Mouse (Mus musculus) embryonic facial prominence, embryonic 10.5 days (tissue): ENCODE data around the gene Nfic. TPM values are rescaled to one million over a fixed set of nuclear protein-coding genes. Genes with fewer than 3 reads are reported as not detected.
A peak's percentile ranks its signal among the peaks of the same experiment; 100 is the strongest.

Experiments used
- DNase-seq: peaks from one replicate; pipeline ENCODE4 v3.0.0-alpha.2; 2017; ENCODE audit warnings: low spot score
- H3K27ac ChIP-seq: fragments of 300-500 bp; sonication (generic); replicated peaks from 2 replicates; pipeline ENCODE4 v1.5.1; 2016; ENCODE audit warnings: mild to moderate bottlenecking
- H3K27me3 ChIP-seq: fragments of 300-500 bp; sonication (generic); replicated peaks from 2 replicates; pipeline ENCODE4 v1.6.1; 2016; ENCODE audit warnings: low read depth, mild to moderate bottlenecking; ENCODE audit not compliant: poor library complexity, severe bottlenecking
- H3K36me3 ChIP-seq: fragments of 300-500 bp; sonication (generic); replicated peaks from 2 replicates; pipeline ENCODE4 v1.6.1; 2016; ENCODE audit warnings: mild to moderate bottlenecking, moderate library complexity
- H3K4me1 ChIP-seq: fragments of 300-500 bp; sonication (generic); 2 replicates; pipeline ENCODE4 v1.6.1; 2016
- H3K4me3 ChIP-seq: fragments of 300-500 bp; sonication (generic); 2 replicates; pipeline ENCODE4 v1.5.1; 2016; ENCODE audit warnings: mild to moderate bottlenecking, moderate library complexity
- H3K9me3 ChIP-seq: fragments of 300-500 bp; sonication (generic); 2 replicates; pipeline ENCODE4 v1.6.1; 2016; ENCODE audit warnings: mild to moderate bottlenecking
- WGBS: fragments of 180-500 bp; shearing (Covaris S2); methylation state at CpG from one replicate; pipeline ENCODE4 v1.1.7; 2016; 5-methylcytosine and 5-hydroxymethylcytosine counted together
- polyA plus RNA-seq: library from polyadenylated mRNA; unstranded; fragments of >200 nt; fragmentation: Nextera tagmentation; extraction: Ambion mirVana; gene quantifications from 2 replicates; pipeline ENCODE4 v1.2.1, GENCODE M21; 2016

The Nfic gene
- 12.5 and 20.2 TPM in 2 replicates for polyA plus RNA-seq

DNA sequence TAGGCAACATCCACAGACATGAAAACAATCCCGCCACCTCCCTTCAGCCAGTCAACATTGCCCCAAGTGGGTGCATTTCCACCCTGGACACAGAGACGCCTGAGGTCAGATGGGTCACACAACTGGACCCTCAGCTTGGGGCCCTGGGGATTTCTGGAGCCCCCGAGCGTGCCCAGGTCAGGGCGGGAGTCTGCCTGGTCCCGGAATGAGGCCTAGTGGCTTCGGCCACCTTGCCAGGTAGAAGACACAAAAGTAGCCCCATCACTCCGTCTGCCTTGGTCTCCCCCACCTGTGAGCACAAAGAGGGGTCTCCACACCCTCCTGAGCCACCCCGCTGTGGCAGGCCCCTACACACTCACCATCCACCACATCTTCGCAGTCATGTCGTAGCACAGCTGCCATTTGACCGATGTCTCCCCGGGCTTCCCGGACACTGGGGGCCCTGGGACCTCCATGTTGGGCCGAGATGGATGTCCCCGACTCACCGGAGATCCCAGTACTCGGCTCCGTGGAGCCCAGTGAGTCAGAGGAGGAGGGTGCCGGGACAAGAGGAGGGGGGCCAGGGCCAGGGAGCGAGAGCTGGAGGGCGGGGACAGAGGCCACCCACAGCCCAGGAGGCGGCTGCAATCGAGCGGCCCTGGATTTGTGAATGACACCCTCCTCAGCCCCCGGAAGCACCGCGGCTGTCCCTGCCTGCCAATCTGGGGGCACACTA, at the start of gene Nfic:
Nfic (minus strand) TSS at position 455 of the 715 bp plus-strand sequence.
- DNase-seq: peak; percentile 9
- Histone ChIP-seq H3K27ac (no peak within 1 kb of the TSS), H3K4me3 (no peak within 1 kb of the TSS), H3K36me3 (no peaks in the 10 kb centered on the region), H3K4me1 (peaks cover 13% of the 10 kb centered on the region), H3K9me3 (no peaks in the 10 kb centered on the region), H3K27me3 (peaks cover 100% of the 10 kb centered on the region)
- WGBS: 66% methylated on average over 28 of the region's 28 CpGs

DNA sequence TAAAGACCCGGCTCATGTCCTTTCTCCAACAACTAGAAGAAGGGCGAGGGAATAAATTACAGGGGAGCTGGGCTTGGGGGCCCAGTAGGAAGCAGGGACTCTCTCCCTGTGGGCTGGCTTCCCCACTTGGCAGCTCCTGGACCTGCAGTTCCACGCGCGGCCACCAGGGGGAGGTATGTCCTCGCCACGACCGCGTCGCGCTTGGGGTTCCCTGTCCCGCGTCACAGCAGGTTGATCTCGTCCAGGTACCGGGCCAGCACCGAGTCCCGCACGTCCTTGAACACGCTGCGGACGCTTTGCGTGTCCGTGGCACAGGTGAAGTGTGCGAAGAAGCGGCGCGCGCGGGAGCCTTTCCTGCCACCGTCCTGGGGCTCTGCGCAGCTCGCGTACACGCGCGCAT, 47.2 kb upstream of the Nfic start:
- Histone ChIP-seq H3K27me3 (peaks cover 12% of the 10 kb centered on the region), H3K36me3 (no peaks in the 10 kb centered on the region), H3K27ac (no peak overlapping the region; the same call in 1 of the 2 replicates), H3K9me3 (no peaks in the 10 kb centered on the region), H3K4me1 (peaks cover 14% of the 10 kb centered on the region), H3K4me3 (peak overlapping the region; percentile 52)
- peak; percentile 89 for DNase-seq
- 9% methylated on average over 36 of the region's 36 CpGs for WGBS

GRCm38 (mm10) chr10:81501863-81502262, 46.4 kb upstream of the Nfic start:
- Histone ChIP-seq H3K36me3 (no peaks in the 10 kb centered on the region), H3K27ac (no peak overlapping the region), H3K9me3 (no peaks in the 10 kb centered on the region), H3K27me3 (peaks cover 12% of the 10 kb centered on the region), H3K4me3 (no peak overlapping the region), H3K4me1 (peaks cover 19% of the 10 kb centered on the region)
- whole genome bisulfite sequencing: 83% methylated on average over 5 of the region's 5 CpGs
- no peak for DNase-seq

DNA sequence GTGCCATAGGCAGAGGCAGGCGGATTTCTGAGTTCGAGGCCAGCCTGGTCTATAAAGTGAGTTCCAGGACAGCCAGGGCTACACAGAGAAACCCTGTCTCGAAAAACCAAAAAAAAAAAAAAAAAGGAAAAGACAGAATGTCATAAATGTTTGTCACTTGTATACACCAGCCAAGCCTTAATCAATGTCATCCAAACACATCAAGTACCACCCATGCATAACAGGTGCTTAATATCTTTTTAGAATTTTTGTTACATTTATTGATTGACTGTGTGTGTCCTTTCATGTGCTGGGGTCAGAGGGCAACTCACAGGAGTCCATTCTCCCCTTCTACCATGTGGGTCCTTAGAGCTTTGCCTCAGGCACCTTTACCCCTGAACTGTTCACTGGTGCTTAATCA, 44.6 kb upstream of the Nfic start, which contains the start of gene S1pr4:
S1pr4 (minus strand) TSS at position 101 of the 400 bp plus-strand sequence.
- 84% methylated on average over 3 of the region's 3 CpGs for WGBS
- DNase-seq: no peak
- H3K27ac ChIP-seq: no peak within 1 kb of the TSS
- H3K9me3 ChIP-seq: no peaks in the 10 kb centered on the region
- H3K27me3 ChIP-seq: peaks cover 12% of the 10 kb centered on the region
- H3K4me3 ChIP-seq: no peak within 1 kb of the TSS
- H3K36me3 ChIP-seq: no peaks in the 10 kb centered on the region
- H3K4me1 ChIP-seq: peaks cover 25% of the 10 kb centered on the region

DNA sequence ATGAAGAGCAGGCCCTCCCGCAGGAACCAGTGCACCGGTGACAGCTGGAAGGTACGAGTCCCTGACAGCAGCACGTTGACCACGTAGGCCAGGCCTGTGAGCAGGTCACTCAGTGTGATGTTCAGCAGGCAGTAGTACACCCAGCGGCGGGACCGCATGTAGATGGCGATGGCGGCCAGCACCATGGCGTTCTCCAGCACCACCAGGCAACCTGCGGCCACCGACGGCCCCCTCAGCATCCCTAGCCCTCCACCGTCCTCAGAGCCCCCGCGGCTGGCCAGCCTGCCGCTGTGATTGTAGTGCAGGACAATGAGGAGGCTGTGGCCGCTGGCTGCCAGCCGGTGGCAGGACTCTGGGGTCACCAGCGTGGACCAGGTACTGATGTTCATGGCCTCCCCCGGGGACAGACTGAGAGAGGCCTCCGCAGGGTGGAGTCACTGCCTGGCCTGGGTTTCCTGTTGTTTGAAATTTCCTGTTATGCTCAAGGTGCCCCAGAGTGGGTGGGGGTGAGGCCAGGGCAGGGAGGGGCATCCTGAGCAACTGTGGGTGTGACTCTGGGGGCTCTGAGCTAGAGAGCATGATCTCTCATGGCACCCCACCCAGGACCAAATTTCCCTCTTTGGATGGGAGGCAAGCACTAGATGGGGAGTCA, 43.9 kb upstream of the Nfic start:
- Histone ChIP-seq H3K4me3 (no peak overlapping the region), H3K9me3 (no peaks in the 10 kb centered on the region), H3K27ac (no peak overlapping the region), H3K36me3 (peaks cover under 1% of the 10 kb centered on the region; the same call in 1 of the 2 replicates), H3K4me1 (peaks cover 31% of the 10 kb centered on the region), H3K27me3 (peaks cover 12% of the 10 kb centered on the region)
- WGBS: 78% methylated on average over 23 of the region's 23 CpGs
- DNase-seq: no peak

GRCm38 (mm10) chr10:81498316-81499249, 43.1 kb upstream of the Nfic start:
- Histone ChIP-seq H3K27me3 (peaks cover 9% of the 10 kb centered on the region), H3K4me3 (peak overlapping the region; percentile 14), H3K9me3 (no peaks in the 10 kb centered on the region), H3K36me3 (peaks cover 9% of the 10 kb centered on the region), H3K27ac (no peak overlapping the region; the same call in 1 of the 2 replicates), H3K4me1 (peaks cover 39% of the 10 kb centered on the region)
- WGBS: 86% methylated on average over 38 of the region's 38 CpGs
- no peak for DNase-seq

DNA sequence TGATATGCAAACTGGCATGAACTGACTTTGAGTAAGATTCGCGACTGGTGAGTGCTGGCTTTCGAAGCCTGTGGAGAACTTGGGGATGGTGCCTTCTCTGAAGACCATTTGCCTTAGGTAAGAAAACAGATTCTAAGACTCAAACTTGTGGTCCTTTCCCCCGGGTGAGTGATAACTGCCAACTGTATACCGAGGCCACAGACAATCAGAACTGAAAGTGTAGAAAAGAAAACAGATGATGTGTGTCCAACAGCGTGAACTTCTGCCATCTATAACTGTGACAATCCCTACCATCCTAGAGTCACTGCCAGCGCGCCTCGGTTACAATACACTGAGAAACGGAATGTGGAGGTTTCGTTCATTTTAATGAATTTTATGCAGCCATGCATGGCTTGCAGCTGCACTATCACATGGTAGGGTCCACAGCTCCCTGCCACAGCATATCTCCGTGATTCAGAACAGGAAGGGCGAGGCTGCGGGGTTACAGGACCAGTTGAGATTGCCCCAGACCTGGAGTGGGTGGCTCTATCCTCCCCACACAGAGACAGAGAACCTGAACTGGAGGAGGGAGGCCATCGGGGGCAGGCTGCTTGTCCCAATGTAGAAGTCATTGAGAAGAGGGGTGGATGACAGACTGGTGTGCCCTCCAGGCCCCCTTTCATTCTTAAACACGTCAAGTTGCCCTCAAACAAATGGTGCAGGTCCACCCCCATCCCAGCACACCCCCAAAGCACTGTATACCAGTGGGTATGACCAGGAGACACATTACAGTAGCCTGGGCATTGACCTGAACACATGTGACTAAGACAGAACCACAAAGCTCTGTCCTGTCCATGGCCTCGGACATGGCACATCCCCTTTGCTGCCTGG, 42.2 kb upstream of the Nfic start:
- peaks cover 42% of the 10 kb centered on the region for H3K4me1 ChIP-seq
- H3K27ac ChIP-seq: peak overlapping the region; percentile 86; the same call in 1 of the 2 replicates
- no peaks in the 10 kb centered on the region for H3K9me3 ChIP-seq
- no peaks in the 10 kb centered on the region for H3K27me3 ChIP-seq
- H3K4me3 ChIP-seq: peak overlapping the region; percentile 93
- H3K36me3 ChIP-seq: peaks cover 18% of the 10 kb centered on the region
- WGBS: 88% methylated on average over 17 of the region's 17 CpGs
- DNase-seq: no peak

DNA sequence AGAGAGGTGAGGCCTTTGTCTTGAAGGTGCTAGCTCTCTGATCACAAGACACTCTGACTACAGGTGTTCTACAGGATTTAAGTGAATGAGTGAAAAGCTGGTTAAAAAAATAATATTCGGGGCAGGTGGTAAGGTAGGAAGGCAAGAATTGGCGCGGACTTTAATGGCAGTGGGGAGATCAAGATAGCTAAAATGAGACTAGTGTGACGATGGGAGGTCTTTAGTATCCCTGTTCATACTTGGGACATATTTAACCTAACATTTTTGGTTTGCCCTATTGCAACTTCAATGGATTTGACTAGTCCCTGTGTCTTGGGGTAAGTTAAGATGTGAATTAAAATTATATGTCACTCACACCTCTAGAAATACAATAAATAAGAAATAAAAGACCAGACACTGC, 41.5 kb upstream of the Nfic start:
- no peak for DNase-seq
- H3K4me1 ChIP-seq: peaks cover 42% of the 10 kb centered on the region
- WGBS: 48% methylated on average over 4 of the region's 4 CpGs
- peak overlapping the region; percentile 93 for H3K4me3 ChIP-seq
- H3K36me3 ChIP-seq: peaks cover 25% of the 10 kb centered on the region
- H3K27ac ChIP-seq: peak overlapping the region; percentile 86
- H3K9me3 ChIP-seq: no peaks in the 10 kb centered on the region
- H3K27me3 ChIP-seq: no peaks in the 10 kb centered on the region

- Histone ChIP-seq H3K36me3 (peaks cover 31% of the 10 kb centered on the region), H3K4me3 (peak within 1 kb of the TSS; percentile 93), H3K4me1 (peaks cover 42% of the 10 kb centered on the region), H3K27me3 (no peaks in the 10 kb centered on the region), H3K27ac (peak within 1 kb of the TSS; percentile 86), H3K9me3 (no peaks in the 10 kb centered on the region)
- under 1% methylated on average over 45 of the region's 45 CpGs for WGBS
- peak; percentile 98 for DNase-seq
These were observed 40.9 kb upstream of the Nfic start, which contains the start of gene Ncln for GRCm38 (mm10) chr10:81496264-81496901. Ncln (minus strand) TSS chr10:81496392.

DNA sequence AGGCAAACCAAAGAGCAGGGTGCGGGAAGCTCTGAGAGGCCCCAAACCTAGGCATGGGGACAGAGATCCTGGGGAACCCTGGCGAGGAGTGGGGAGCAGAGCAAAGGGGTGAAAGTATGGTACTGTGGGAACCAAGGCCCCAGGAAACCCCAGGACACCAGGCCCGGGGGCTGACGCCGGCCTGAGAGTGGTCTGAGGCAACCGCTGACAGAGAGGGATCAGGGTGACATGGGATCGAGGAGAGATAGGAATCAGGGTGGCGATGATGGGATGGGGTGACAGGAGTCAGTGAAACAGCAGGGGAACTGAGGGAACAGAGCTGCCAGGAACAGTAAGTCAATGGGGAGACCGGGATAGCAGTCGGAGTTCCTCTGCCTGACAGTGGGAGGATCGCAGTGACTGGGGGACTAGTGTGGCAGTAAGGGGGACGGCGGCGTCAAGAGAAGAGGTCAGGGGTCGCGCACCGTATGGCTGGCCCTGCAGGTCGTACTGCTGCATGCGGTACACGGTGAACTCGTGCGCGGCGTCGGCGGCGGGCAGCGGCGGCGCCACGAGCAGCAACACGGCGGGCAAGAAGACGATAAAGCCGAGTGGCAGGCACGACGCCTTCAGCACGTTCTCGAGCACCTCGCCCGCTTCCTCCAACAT, 40.3 kb upstream of the Nfic start:
- Histone ChIP-seq H3K4me3 (peak overlapping the region; percentile 93), H3K27me3 (no peaks in the 10 kb centered on the region), H3K4me1 (peaks cover 42% of the 10 kb centered on the region), H3K36me3 (peaks cover 37% of the 10 kb centered on the region), H3K9me3 (no peaks in the 10 kb centered on the region), H3K27ac (peak overlapping the region; percentile 86)
- DNase-seq: no peak
- WGBS: 2% methylated on average over 41 of the region's 41 CpGs

DNA sequence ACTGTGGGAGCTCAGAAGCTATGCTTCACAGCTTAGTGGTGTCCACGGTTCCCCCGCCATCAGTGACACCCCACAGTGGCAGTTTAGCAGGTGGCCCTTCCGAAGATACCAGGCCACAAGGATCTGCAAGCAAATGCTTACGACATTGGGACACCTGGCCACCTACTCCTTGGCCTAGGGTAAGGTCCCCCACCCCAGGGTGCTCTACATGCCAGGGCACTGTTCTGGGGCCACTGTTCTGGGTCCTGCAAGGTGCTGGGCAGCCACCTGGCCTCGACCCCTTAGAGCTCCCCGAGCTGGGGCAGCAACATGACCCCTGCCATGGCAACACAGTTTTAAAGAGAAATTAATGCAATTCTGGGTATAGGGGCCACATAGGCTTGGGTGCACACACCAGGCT, 39.7 kb upstream of the Nfic start:
- H3K4me1 ChIP-seq: peaks cover 42% of the 10 kb centered on the region
- H3K9me3 ChIP-seq: no peaks in the 10 kb centered on the region
- no peaks in the 10 kb centered on the region for H3K27me3 ChIP-seq
- peak overlapping the region; percentile 86 for H3K27ac ChIP-seq
- peak overlapping the region; percentile 93 for H3K4me3 ChIP-seq
- H3K36me3 ChIP-seq: peaks cover 43% of the 10 kb centered on the region
- WGBS: 78% methylated on average over 6 of the region's 6 CpGs
- no peak for DNase-seq
